Mouse (Mus musculus) brain, embryonic 14.5 days (tissue): ENCODE measurements at regions not wholly inside any gene's neighbourhood (a gene's known extent, or its start where the extent isn't known, plus 50 kb on each side); places are given as distances from the start of the nearest gene placed in this dataset.

Source experiments
- CTCF ChIP-seq: fragments of 200-500 bp; IDR thresholded peaks from 2 replicates; pipeline ENCODE4 v1.5.1; 2012; ENCODE audit warnings: inconsistent platforms, mild to moderate bottlenecking, moderate library complexity, borderline replicate concordance; ENCODE audit not compliant: insufficient read depth, insufficient read length; ENCODE audit errors: extremely low read depth
- POLR2A ChIP-seq: fragments of 200-500 bp; IDR thresholded peaks from 2 replicates; pipeline ENCODE4 v1.6.1; 2012; ENCODE audit warnings: mild to moderate bottlenecking, inconsistent platforms, borderline replicate concordance; ENCODE audit not compliant: poor library complexity, insufficient read depth, insufficient read length, severe bottlenecking; ENCODE audit errors: extremely low read depth

- TF ChIP-seq CTCF (no peak), POLR2A (no peak)
Measured at GRCm38 (mm10) chr9:61087035-61087434, 285.1 kb upstream of the Tle3 start.
